Mouse (Mus musculus) hematopoietic multipotent progenitor cell, adult 10-12 weeks (in vitro differentiated cells): ENCODE data around the gene Rnf10. TPM values are rescaled to one million over a fixed set of nuclear protein-coding genes. Genes with fewer than 3 reads are reported as not detected.

Source experiments
- polyA plus RNA-seq: library from polyadenylated mRNA; stranded (reverse); fragments of >175 nt; gene quantifications from 2 replicates; pipeline ENCODE4 v1.2.3, GENCODE M21; 2012; ENCODE audit warnings: low replicate concordance

The Rnf10 gene
- 159 and 396 TPM in 2 replicates for polyA plus RNA-seq

DNA sequence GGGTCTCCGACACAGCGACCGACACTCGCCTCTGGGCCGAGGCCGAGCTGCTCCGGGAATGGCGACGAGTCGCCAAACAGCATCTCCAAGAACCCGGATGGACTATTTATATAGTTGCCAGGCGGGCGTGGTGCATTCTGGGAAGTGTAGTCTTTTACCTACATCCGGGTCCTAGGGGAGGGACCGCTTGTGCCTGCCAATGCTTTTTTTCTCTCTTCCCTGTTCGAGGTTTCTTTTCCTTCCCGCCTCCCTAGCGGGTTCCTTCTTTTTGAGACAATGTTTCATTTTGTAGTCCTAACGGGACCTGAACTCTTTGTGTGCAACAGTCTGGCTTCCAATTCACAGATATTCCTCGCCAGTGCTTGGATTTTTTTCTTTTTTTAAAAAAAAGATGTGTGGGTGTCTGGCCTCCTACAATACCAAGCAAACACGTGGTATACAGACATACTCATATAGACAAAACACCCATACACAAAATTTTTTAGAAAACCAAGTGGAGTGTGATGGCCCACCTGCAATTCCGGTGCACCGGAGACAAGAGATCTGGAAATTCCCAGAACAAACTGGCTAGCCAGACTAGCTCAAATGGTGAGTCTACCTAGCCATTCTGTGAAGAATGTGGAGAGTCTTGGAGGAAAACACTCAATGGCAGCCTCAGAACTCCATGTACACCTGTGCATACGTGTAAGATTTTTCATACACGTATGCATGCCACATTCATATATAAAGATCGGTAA is at the start of gene Rnf10:
Gene Rnf10 (minus strand): TSS at position 87 of the 737 bp plus-strand sequence.

DNA sequence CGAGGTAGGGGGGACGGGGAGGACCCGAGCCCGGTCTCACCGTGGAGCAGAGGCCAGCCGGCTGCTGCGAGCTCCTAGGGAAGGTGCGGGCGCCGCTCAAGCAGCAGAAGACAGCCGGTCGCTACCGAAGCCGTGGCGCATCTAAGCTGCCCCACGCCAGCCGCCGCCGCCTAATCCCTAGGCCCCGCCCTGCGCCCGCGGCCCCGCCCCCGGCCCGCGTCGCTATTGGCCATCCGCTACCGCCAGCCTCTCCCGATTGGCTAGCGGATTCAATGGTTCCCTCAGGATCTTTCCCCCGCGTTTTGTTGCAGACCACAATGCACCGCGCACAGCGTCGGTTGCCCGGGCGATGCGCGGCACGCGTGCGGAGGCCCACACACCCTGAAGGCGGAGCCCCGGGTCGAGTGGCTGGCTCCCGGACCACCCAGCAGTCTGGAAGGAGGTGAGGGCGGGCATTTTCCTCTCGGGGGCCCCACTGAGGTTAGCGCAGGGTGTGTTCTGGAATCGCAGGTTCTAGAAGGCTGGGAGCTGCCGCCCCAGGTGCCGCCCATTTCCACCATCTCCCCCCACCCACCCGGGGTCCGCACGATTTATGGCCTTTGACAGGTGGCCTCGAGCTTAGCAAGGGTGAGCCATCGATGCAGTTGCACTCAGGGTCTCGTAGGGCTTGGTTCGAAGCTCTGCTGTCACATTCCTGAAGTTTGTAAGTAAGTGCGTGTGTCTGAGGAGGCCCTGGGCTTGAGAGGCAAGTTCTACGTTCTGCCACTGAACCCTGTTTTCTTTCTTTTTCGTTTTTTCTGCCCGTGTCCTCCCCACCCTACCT is 28.3 kb upstream of the Rnf10 start, which contains the start of gene Dynll1:
Gene Dynll1 (minus strand): TSS at position 208 of the 823 bp plus-strand sequence.

DNA sequence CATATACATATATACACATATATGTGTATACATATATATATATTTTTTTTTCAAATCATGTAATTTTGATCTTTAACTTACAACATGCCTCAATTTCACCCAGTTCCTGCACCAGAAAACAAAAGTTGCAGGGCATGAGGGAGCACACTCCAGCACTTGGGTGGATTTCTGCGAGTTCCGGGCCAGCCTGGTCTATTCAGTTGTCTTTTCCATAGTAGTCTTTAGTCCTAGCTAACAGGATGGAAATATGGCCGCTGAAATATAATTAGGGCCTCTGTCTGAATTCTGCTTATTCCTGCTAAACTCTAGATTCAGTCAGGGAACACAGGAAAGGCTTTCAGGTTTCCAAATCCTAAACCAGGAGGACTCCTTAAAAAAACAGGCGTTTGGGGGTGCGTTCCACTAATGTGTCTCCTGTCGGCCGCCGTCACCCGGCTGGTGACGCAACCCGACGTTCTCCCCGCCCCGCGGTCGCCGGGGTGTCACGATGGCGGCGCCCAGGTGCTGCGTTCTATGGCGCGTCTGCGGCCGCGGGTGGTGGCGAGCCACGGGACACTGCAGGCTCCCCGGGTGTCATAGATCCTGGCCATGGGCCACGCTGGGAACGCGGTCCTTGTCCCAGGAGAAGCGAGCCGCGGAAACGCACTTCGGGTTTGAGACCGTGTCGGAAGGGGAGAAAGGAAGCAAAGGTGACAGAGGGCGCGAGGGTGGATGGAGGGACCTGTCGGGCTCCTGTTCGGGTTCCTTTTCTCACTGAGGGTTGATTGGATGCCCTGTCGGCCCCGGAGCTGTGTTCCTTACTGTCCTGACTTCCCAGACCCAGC is 6.7 kb upstream of the Rnf10 start, which contains the start of gene Coq5:
Gene Coq5 (plus strand): TSS at position 441 of the 824 bp plus-strand sequence.

DNA sequence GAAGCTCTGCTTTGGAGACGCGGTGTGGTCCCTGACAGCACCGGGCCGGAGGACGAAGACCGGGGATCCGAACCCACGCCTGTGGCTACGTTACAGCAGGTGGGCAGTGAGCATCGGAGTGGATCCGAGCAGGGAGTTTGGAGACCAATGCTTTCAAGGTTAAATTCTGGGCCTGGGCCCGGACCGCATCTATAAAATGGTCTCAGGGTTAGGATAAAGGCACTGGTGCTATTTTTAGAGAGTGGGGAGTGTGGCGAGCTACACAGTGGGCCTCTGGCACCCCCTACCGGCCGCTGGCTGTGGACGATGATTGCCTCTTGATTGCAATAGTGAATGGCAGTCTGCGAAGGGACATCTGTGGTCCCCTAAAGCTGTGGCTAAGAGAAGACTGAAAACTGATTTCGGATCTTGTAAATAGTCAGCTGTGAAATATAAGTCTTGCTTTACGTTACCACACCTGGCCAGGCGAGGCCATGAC is 36.9 kb downstream of the Rnf10 start, which contains the start of gene Pop5:
Gene Pop5 (plus strand): TSS at position 51 of the 478 bp plus-strand sequence.

DNA sequence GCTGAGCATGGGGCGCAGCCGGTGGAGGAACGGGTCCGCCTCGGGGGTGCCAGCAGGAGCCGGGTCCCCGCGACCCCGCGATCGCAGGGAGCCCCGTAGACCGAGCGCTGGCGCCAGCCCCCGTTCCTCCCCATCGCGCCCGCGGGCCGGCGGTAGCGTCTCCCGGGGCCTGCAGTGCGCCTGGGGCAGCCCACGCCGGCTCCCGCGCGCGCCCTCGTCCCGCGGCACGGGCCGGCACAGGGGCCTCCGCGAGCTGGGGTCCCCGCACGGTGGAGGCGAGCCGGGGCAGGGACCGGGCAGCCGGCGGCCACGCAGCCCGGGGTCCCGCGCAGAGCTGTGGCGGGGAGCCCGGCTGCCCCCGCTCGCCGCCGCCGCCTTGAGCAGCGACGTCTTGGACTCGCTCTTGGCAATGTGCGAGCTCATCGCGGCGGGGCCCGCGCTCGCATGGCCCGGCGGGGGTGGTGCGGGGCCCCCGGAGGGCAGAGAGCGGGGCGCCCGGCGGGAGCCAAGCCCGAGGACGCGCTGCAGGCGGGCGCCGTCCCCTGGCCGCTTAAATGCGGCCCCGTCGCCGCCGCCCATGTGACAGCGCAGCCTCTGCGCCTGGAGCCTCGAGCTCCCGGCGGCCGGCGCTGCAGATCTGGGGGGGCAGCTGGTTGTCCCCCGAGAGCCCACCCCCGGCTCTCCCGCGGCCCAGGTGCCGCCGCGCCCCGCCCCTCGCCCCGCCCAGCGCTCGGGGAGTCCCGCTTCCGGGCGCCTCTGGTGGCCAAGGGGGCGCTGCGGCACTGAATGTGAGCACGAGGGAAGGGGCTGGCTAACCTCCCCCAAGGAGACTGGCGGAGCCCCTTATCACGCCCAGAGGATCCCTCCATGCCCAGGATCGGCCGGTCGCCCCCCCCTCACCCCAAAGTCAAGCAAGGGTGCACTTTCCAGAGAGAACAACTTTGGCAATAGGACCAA is 78.8 kb downstream of the Rnf10 start, which contains the start of gene Cabp1:
Gene Cabp1 (minus strand): TSS at position 713 of the 957 bp plus-strand sequence.

Other genes starting within 250 kb of the Rnf10 start
- not detected in 2 replicates for gene Gm10401, start 174.6 kb downstream of the Rnf10 start, polyA plus RNA-seq
- 24.4 and 28.9 TPM in 2 replicates for gene Acads, start 153.6 kb downstream of the Rnf10 start, polyA plus RNA-seq
- 82.2 and 147 TPM in 2 replicates for gene Unc119b, start 137.9 kb downstream of the Rnf10 start, polyA plus RNA-seq
- 46.4 and 54.1 TPM in 2 replicates for gene Mlec, start 114.7 kb downstream of the Rnf10 start, polyA plus RNA-seq
- gene Cabp1, start 78.5 kb downstream of the Rnf10 start, polyA plus RNA-seq, result 0.21 and 0.50 TPM in 2 replicates
- 22.5 and 45.5 TPM in 2 replicates for gene Pop5, start 37.1 kb downstream of the Rnf10 start, polyA plus RNA-seq
- 10.7 and 17.7 TPM in 2 replicates for gene Coq5, start 6.8 kb upstream of the Rnf10 start, polyA plus RNA-seq
- 58.0 and 209 TPM in 2 replicates for gene Dynll1, start 28.1 kb upstream of the Rnf10 start, polyA plus RNA-seq
- gene Srsf9, start 54.3 kb upstream of the Rnf10 start, polyA plus RNA-seq, result 58.2 and 96.4 TPM in 2 replicates
- gene Gatc, start 68.3 kb upstream of the Rnf10 start, polyA plus RNA-seq, result 6.3 and 7.5 TPM in 2 replicates
- 3.8 and 6.0 TPM in 2 replicates for gene Triap1, start 68.3 kb upstream of the Rnf10 start, polyA plus RNA-seq
- 1,125 and 1,487 TPM in 2 replicates for gene Cox6a1, start 76.1 kb upstream of the Rnf10 start, polyA plus RNA-seq
- gene Msi1, start 156.7 kb upstream of the Rnf10 start, polyA plus RNA-seq, result 3.5 and 17.8 TPM in 2 replicates
- gene Pla2g1b, start 193.4 kb upstream of the Rnf10 start, polyA plus RNA-seq, result 1.6 TPM in 1 of 2 replicates, not detected in the other
- 6.8 and 11.5 TPM in 2 replicates for gene Sirt4, start 211.8 kb upstream of the Rnf10 start, polyA plus RNA-seq
- 143 and 238 TPM in 2 replicates for gene Pxn, start 233.8 kb upstream of the Rnf10 start, polyA plus RNA-seq